17 mouse cellular contexts compared by ENCODE assay signal in genomic region chr10:127453701-127454100, GRCm38 (mm10). TPM values are rescaled to one million over a fixed set of nuclear protein-coding genes. Genes with fewer than 3 reads are reported as not detected.
"Had no signal": no experiment of that assay in that cellular context is flagged by ENCODE, and none has a peak within 500 bp of the region (broad histone marks: within the 10 kb centered on the region; RNA-seq: fewer than 3 reads in every experiment).

No protein-coding gene starts in this region.

- ATAC-seq: hindbrain, postnatal 0 days; intestine, embryonic 16.5 days had no signal

- DNase-seq: gastrocnemius, adult 2 months; gastrocnemius, postnatal 10 days; gastrocnemius, postnatal 25 days; heart, adult 18-20 months; heart, postnatal 14 days; heart, postnatal 36 days; kidney, adult 11 months; kidney, adult 2 months; kidney, adult 9 months; kidney, postnatal 14 days; kidney, postnatal 36 days; layer of hippocampus, adult 9-11 months; liver; liver, embryonic 13.5 days had no signal

RNA-seq across cellular contexts. Expression of gene Stac3, which starts 47.8 kb away (rescaled TPM):
- total RNA-seq: hematopoietic stem cell, adult 5-6 weeks had no signal
